Mouse (Mus musculus) forebrain, postnatal 0 days (tissue): ENCODE measurements around the gene Elmo2. TPM values are rescaled to one million over a fixed set of nuclear protein-coding genes. Genes with fewer than 3 reads are reported as not detected.

Experiments used
- ATAC-seq: fragments of 200-750 bp; cut with Nextera tagmentation; 2 replicates; pipeline ENCODE4 v1.8.0; 2017; ENCODE audit warnings: mild to moderate bottlenecking, moderate library complexity
- DNase-seq: peaks from one replicate; pipeline ENCODE4 v3.0.0-alpha.2; 2015
- H3K27ac ChIP-seq: fragments of 300-500 bp; sonication (generic); 2 replicates; pipeline ENCODE4 v1.5.1; 2014; ENCODE audit warnings: low read depth, mild to moderate bottlenecking, antibody characterized with exemption, low read length, moderate library complexity, mixed read lengths
- H3K27me3 ChIP-seq: fragments of 300-500 bp; sonication (generic); 2 replicates; pipeline ENCODE4 v1.6.1; 2014; ENCODE audit warnings: mild to moderate bottlenecking, low read length, mixed read lengths; ENCODE audit not compliant: insufficient read depth
- H3K36me3 ChIP-seq: fragments of 300-500 bp; sonication (generic); 2 replicates; pipeline ENCODE4 v1.6.1; 2014; ENCODE audit warnings: mild to moderate bottlenecking, moderate library complexity; ENCODE audit not compliant: insufficient read depth
- H3K4me1 ChIP-seq: fragments of 300-500 bp; sonication (generic); 2 replicates; pipeline ENCODE4 v1.6.1; 2014; ENCODE audit warnings: antibody characterized with exemption; ENCODE audit not compliant: insufficient read depth
- H3K4me2 ChIP-seq: fragments of 300-500 bp; sonication (generic); 2 replicates; pipeline ENCODE4 v1.6.1; 2014; ENCODE audit warnings: low read depth, mild to moderate bottlenecking, moderate library complexity
- H3K4me3 ChIP-seq: fragments of 300-500 bp; sonication (generic); 2 replicates; pipeline ENCODE4 v1.5.1; 2014; ENCODE audit warnings: low read depth, low read length, mixed read lengths
- H3K9ac ChIP-seq: fragments of 300-500 bp; sonication (generic); 2 replicates; pipeline ENCODE4 v1.6.1; 2014; ENCODE audit warnings: mild to moderate bottlenecking
- H3K9me3 ChIP-seq: fragments of 300-500 bp; sonication (generic); 2 replicates; pipeline ENCODE4 v1.6.1; 2016; ENCODE audit warnings: low read length
- CTCF ChIP-seq: sonication (generic); IDR thresholded peaks from 2 replicates; pipeline ENCODE4 v1.5.1; 2016; ENCODE audit warnings: antibody characterized with exemption, control low read depth, low read depth
- WGBS: fragments of 180-500 bp; shearing (Covaris S2); extraction: QIAGEN DNeasy Blood & Tissue Kit; methylation state at CpG from one replicate; pipeline ENCODE4 v1.1.7; 2014; 5-methylcytosine and 5-hydroxymethylcytosine counted together
- polyA plus RNA-seq: library from polyadenylated mRNA; unstranded; fragments of >200 nt; fragmentation: Nextera tagmentation; extraction: Ambion mirVana; gene quantifications from 2 replicates; pipeline ENCODE4 v1.2.1, GENCODE M21; 2015
- total RNA-seq: library from RNA; depleted of rRNA; stranded (reverse); fragments of >200 nt; gene quantifications from 2 replicates; pipeline ENCODE4 v1.2.3, GENCODE M21; 2014

Elmo2 gene
- total and polyA plus RNA-seq, 2 experiments from 2014 or later: 78.8 to 84.5 TPM

DNA sequence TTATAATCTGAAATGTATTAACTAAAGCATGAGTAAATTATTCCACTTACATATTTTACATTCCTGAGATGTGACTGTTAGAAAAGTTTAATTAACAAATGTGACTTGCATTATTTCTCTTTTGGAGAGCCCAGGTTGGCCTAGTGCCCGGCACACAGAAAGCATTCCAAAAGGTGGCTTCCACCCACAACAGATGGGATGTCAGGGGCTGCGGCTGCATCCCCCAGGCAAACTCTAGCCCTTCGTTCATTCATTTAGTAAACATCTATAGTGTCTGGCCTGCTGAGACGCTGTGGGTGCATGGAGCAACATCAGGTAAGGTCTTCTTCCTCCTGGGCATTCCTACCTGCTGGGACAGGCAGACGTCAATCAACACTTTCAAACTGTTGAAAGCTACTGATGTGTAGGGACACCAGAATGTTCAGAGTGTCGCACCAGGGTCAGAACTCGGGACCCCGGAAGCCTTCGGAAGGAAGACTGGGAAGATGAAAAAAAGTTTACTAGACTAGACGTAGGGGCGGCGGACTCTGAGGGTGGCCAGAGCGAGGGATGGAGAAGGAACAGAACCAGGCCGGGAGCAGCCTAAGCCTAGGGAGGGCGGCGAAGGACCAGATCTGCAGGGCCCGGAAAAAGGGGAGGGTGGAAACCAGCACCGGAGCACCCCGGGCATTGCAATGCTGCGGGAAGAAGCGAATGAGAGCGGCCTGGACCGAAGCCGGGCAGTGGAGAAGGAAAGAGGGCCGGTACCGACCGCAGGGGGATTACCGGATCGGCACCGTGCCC lies 567 bp downstream of the Elmo2 start:
- no peak for TF ChIP-seq CTCF
- peak overlapping the region; percentile 62 for H3K4me2 ChIP-seq
- peaks cover 25% of the 10 kb centered on the region; the same call in 1 of the 2 replicates for H3K4me1 ChIP-seq
- peak overlapping the region; percentile 61 for H3K9ac ChIP-seq
- under 1% methylated on average over 30 of the region's 30 CpGs for WGBS
- H3K36me3 ChIP-seq: 0 out of 2 replicates have a peak, but pooled peaks cover 3% of the 10 kb centered on the region
- DNase-seq: no peak
- no peaks in the 10 kb centered on the region for H3K9me3 ChIP-seq
- H3K27ac ChIP-seq: peak overlapping the region; percentile 68
- no peaks in the 10 kb centered on the region for H3K27me3 ChIP-seq
- H3K4me3 ChIP-seq: peak overlapping the region; percentile 57
- peak; percentile 5; the same call in 1 of the 2 replicates for ATAC-seq

- Histone ChIP-seq H3K4me2 (peak overlapping the region; percentile 5; the same call in 1 of the 2 replicates), H3K4me3 (no peak overlapping the region), H3K9ac (no peak overlapping the region), H3K4me1 (peaks cover 26% of the 10 kb centered on the region; the same call in 1 of the 2 replicates), H3K36me3 (0 out of 2 replicates have a peak, but pooled peaks cover 3% of the 10 kb centered on the region), H3K27ac (no peak overlapping the region), H3K9me3 (no peaks in the 10 kb centered on the region), H3K27me3 (no peaks in the 10 kb centered on the region)
- DNase-seq: no peak
- 40% methylated on average over 5 of the region's 5 CpGs for WGBS
- ATAC-seq: no peak
- TF ChIP-seq CTCF: no peak
Observed at GRCm38 (mm10) chr2:165323928-165324327, 2.4 kb downstream of the Elmo2 start.

DNA sequence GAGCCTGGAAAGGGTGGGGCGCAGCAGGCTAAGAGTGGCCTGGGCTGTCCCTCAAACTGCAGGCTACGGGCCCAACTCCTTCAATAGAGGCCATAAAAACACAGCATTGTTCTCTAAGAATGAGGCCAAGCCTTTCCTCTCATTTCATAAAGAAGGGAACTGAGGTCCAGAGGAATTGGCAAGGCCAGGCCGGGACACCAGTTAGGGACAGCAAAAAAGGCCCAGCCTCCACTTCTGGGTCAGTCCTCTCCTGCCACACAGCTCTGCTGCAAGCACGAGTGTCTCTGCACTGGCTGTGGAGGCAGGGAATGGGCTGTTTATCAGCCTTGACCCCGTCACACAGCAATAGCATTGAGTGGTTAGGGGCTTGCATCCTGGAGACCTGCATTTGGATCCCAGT lies 2.8 kb downstream of the Elmo2 start:
- no peak overlapping the region for H3K27ac ChIP-seq
- H3K27me3 ChIP-seq: no peaks in the 10 kb centered on the region
- no peak overlapping the region for H3K9ac ChIP-seq
- DNase-seq (no peak), ATAC-seq (no peak)
- H3K4me2 ChIP-seq: no peak overlapping the region; the same call in 1 of the 2 replicates
- no peaks in the 10 kb centered on the region for H3K9me3 ChIP-seq
- 0 out of 2 replicates have a peak, but pooled peaks cover 3% of the 10 kb centered on the region for H3K36me3 ChIP-seq
- 66% methylated on average over 5 of the region's 5 CpGs for WGBS
- no peak overlapping the region for H3K4me3 ChIP-seq
- TF ChIP-seq CTCF: no peak
- H3K4me1 ChIP-seq: peaks cover 26% of the 10 kb centered on the region; the same call in 1 of the 2 replicates

DNA sequence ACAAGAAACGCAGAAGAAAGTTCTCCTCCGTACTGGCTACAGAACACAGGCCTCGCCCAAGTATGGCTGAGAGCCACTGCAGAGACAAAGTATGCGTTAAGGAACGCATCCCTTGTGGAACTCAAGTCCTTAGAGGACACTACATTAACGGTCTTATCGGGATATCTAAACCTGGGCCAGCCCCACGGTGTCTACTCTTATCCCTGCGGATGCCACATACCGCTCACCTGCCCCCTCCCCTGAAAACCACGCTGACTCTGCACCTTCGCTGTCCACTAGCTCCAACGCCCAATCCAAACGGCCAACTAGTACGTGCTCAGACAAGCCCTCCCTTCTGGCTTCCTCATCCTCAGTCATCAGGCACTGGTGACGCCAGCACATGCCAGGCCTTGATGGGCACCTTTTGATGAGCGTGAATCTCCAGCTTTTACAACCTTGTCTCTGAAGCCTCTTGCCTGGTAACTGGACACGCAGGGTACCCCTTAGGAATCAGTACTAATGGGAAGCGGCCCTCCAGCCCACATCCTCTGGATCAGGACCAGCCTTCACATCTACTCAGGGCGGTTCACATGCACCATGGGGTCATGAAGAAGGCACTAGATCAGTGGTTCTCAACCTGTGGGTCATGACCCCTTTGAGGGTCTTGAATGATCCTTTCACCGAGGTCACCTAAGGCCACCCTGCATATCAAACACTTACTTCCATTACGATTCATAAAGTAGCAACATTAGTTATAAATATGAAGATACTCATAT lies 4.1 kb downstream of the Elmo2 start:
- H3K4me3 ChIP-seq: no peak overlapping the region
- H3K4me1 ChIP-seq: peaks cover 29% of the 10 kb centered on the region
- no peak for DNase-seq
- H3K9me3 ChIP-seq: no peaks in the 10 kb centered on the region
- no peak overlapping the region for H3K27ac ChIP-seq
- no peak for ATAC-seq
- no peak for TF ChIP-seq CTCF
- 0 out of 2 replicates have a peak, but pooled peaks cover 3% of the 10 kb centered on the region for H3K36me3 ChIP-seq
- H3K27me3 ChIP-seq: no peaks in the 10 kb centered on the region
- H3K4me2 ChIP-seq: no peak overlapping the region
- WGBS: 89% methylated on average over 22 of the region's 22 CpGs
- no peak overlapping the region for H3K9ac ChIP-seq

DNA sequence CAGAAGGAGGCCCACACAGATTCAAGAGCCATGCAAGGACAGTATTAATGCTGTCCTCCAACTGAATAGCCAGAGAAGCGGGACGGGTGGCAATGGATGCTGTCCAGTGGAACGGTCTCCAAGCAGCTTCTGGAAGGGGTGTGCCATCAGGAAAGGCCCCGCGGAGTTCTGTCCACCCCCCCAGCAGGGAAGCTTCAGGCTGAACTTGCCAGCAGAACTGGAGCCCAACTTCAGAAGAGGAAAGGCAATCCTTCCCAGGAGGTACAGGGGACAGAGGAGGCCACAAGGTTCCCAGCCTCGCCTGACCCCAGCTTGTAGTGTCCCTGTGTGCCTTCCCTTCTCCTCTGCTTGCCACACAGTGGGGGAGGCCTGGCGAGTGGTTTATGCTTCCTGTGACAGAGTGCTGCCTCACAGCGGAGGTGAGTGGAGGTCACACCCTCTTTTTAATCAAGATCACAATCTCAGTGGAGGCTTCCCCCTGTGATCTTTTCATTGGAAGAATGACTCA lies 4.8 kb downstream of the Elmo2 start:
- H3K36me3 ChIP-seq: 0 out of 2 replicates have a peak, but pooled peaks cover 3% of the 10 kb centered on the region
- TF ChIP-seq CTCF: no peak; the same call in 1 of the 2 replicates
- H3K9ac ChIP-seq: no peak overlapping the region
- no peak for ATAC-seq
- peaks cover 36% of the 10 kb centered on the region for H3K4me1 ChIP-seq
- DNase-seq: no peak
- H3K4me2 ChIP-seq: no peak overlapping the region
- peak overlapping the region; percentile 59; the same call in 1 of the 2 replicates for H3K27ac ChIP-seq
- no peaks in the 10 kb centered on the region for H3K27me3 ChIP-seq
- no peaks in the 10 kb centered on the region for H3K9me3 ChIP-seq
- no peak overlapping the region for H3K4me3 ChIP-seq
- WGBS: 59% methylated on average over 8 of the region's 8 CpGs

DNA sequence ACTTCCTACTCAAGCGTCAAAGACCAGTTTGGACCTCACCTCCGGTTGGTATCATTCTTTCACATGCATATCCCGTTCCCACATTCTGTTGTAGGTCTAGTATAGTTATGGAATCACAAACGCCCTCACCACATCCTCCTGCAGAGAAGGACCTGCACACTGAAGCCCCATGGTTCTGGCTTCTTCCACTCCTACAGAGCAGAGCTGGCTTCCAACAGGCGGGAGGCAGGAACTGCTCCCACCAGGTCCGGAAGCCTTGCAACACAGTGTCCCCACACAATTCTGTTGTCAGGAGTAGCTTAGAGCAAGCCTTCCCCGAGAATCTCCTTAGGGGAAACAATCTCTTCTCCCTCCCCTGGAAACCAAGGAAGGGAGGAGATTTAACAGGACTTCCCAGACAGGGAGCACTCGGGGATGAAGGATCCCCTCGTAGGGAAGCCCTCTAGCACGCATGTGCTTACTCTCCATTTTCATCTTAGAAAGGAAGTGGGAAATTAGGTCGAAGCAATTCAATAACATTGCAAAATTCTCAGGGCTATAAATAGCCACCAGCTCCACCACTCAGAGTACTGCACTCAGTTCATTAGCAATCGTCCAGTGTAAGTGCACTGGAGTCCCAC lies 5.6 kb downstream of the Elmo2 start:
- H3K9me3 ChIP-seq: no peaks in the 10 kb centered on the region
- H3K27ac ChIP-seq: peak overlapping the region; percentile 59
- no peaks in the 10 kb centered on the region for H3K27me3 ChIP-seq
- no peak overlapping the region for H3K4me2 ChIP-seq
- no peak for TF ChIP-seq CTCF
- WGBS: 58% methylated on average over 12 of the region's 12 CpGs
- H3K9ac ChIP-seq: no peak overlapping the region
- H3K4me3 ChIP-seq: no peak overlapping the region
- no peak for DNase-seq
- H3K4me1 ChIP-seq: peaks cover 42% of the 10 kb centered on the region
- H3K36me3 ChIP-seq: peaks cover 7% of the 10 kb centered on the region; the same call in 1 of the 2 replicates
- ATAC-seq: no peak
